Mouse (Mus musculus) heart, postnatal 14 days (tissue): ENCODE data around the gene Ctnnbl1. TPM values are rescaled to one million over a fixed set of nuclear protein-coding genes. Genes with fewer than 3 reads are reported as not detected.
A peak's percentile ranks its signal among the peaks of the same experiment; 100 is the strongest.

ENCODE experiments used
- DNase-seq, 2 experiments: peaks; one replicate each; pipeline ENCODE4 v3.0.0; 2021 to 2022
- intact Hi-C: fragments of 180-260 bp; cut with DNase I; formaldehyde crosslinking; loops from one replicate; pipeline ENCODE4 v1.15.1; 2025
- total RNA-seq, 2 experiments: library from RNA; stranded (reverse); gene quantifications; 2 replicates each; pipeline ENCODE4 v1.2.3; 2021

Gene Ctnnbl1
- total RNA-seq, 2 experiments from 2014 or later, result 9.2 to 12.3 TPM

- intact Hi-C loops, result no loop called here
- DNase-seq, result no peak
Measured at GRCm38 (mm10) chr2:157791528-157792162, 54.4 kb downstream of the Ctnnbl1 start.

- no peak for DNase-seq
- intact Hi-C loops, result no loop called here
Measured at GRCm38 (mm10) chr2:157792840-157793552, 55.8 kb downstream of the Ctnnbl1 start.

GRCm38 (mm10) chr2:157793851-157794332, 56.7 kb downstream of the Ctnnbl1 start:
- DNase-seq, result no peak
- intact Hi-C loops, result no loop called here

- intact Hi-C loops, result no loop called here
- no peak for DNase-seq
Measured at GRCm38 (mm10) chr2:157795627-157796423, 58.6 kb downstream of the Ctnnbl1 start.

GRCm38 (mm10) chr2:157799533-157799932, 62.3 kb downstream of the Ctnnbl1 start:
- no peak for DNase-seq
- intact Hi-C loops, result no loop called here

GRCm38 (mm10) chr2:157800288-157800687, 63.1 kb downstream of the Ctnnbl1 start:
- intact Hi-C loops, result no loop called here
- DNase-seq, result no peak

- intact Hi-C loops, result no loop called here
- DNase-seq, result no peak
Measured at GRCm38 (mm10) chr2:157800746-157801501, 63.7 kb downstream of the Ctnnbl1 start.

GRCm38 (mm10) chr2:157801505-157802357, 64.5 kb downstream of the Ctnnbl1 start:
- intact Hi-C loops, result no loop called here
- DNase-seq, result no peak

GRCm38 (mm10) chr2:157802666-157803065, 65.5 kb downstream of the Ctnnbl1 start:
- intact Hi-C loops, result no loop called here
- DNase-seq, result no peak

GRCm38 (mm10) chr2:157804388-157804787, 67.2 kb downstream of the Ctnnbl1 start:
- intact Hi-C loops, result no loop called here
- DNase-seq, result no peak

GRCm38 (mm10) chr2:157805091-157805490, 67.9 kb downstream of the Ctnnbl1 start:
- intact Hi-C loops, result no loop called here
- peak; percentile 27 to 50 for DNase-seq

GRCm38 (mm10) chr2:157807076-157807475, 69.9 kb downstream of the Ctnnbl1 start:
- intact Hi-C loops, result no loop called here
- DNase-seq, result no peak

- no peak for DNase-seq
- intact Hi-C loops, result no loop called here
Measured at GRCm38 (mm10) chr2:157807621-157808367, 70.6 kb downstream of the Ctnnbl1 start.

GRCm38 (mm10) chr2:157808368-157808923, 71.2 kb downstream of the Ctnnbl1 start:
- intact Hi-C loops, result no loop called here
- DNase-seq, result no peak

GRCm38 (mm10) chr2:157809341-157809740, 72.1 kb downstream of the Ctnnbl1 start:
- no peak for DNase-seq
- intact Hi-C loops, result no loop called here

GRCm38 (mm10) chr2:157810749-157811148, 73.5 kb downstream of the Ctnnbl1 start:
- no peak for DNase-seq
- intact Hi-C loops, result no loop called here

- DNase-seq, result no peak
- intact Hi-C loops, result no loop called here
Measured at GRCm38 (mm10) chr2:157813121-157813520, 75.9 kb downstream of the Ctnnbl1 start.

GRCm38 (mm10) chr2:157814116-157814964, 77.1 kb downstream of the Ctnnbl1 start:
- intact Hi-C loops, result no loop called here
- DNase-seq, result no peak
